Mouse (Mus musculus) adrenal gland, adult 10 weeks (tissue): Measurements from ENCODE around the gene Zfp799. TPM values are rescaled to one million over a fixed set of nuclear protein-coding genes. Genes with fewer than 3 reads are reported as not detected.

ENCODE experiments used
- polyA plus RNA-seq: library from polyadenylated mRNA; stranded (reverse); fragments of 350-450 nt; fragmentation: Illumina TruSeq; extraction: RNeasy Lipid Tissue Mini Kit (QIAGEN cat#74804); gene quantifications from one replicate; pipeline ENCODE4 v1.2.3, GENCODE M21; 2014; ENCODE audit warnings: low read depth, low replicate concordance

Zfp799 gene
- polyA plus RNA-seq, result 20.1 TPM

DNA sequence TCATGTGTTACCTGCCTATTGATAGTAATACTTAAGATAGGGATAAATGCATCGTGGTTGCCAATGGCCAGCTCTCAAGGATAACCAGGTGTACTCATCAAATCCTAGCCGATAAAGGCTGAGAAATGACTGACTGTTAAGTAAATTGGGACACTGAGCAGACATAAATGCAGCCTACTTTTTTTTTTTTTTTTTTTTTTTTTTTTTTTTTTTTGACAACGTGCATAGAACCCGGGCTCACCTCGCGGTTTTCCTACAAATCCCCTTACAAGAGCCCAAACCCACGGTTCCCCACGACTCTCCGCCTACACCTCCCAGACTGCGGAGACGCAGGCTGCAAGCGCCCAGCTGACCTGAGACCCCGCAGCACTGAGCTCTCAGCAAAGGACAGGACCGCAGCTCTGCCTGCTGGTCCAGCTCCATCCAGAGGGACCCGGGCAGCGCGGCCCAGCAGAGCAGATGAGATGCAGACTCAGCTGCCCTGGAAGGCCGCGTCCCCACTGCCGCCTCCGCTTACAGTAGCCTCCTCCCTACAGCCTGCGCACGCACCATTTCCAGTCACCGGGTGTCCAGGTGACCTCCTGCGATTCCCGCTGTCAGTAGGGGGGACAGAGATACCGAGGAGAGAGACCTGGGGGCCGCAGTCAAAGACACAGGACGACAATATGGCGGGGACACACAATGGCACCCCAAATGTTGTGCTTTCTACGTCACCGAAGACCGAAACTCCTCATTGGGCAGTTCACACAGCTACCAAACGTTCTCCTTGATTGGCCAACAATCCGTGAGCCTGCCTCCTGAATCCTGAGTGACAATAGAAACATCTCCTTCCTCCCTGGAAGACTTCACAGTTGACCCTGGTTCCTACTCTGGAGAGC is at the start of gene Zfp799:
TSS of gene Zfp799 (minus strand) at position 722 of the 878 bp plus-strand sequence.

DNA sequence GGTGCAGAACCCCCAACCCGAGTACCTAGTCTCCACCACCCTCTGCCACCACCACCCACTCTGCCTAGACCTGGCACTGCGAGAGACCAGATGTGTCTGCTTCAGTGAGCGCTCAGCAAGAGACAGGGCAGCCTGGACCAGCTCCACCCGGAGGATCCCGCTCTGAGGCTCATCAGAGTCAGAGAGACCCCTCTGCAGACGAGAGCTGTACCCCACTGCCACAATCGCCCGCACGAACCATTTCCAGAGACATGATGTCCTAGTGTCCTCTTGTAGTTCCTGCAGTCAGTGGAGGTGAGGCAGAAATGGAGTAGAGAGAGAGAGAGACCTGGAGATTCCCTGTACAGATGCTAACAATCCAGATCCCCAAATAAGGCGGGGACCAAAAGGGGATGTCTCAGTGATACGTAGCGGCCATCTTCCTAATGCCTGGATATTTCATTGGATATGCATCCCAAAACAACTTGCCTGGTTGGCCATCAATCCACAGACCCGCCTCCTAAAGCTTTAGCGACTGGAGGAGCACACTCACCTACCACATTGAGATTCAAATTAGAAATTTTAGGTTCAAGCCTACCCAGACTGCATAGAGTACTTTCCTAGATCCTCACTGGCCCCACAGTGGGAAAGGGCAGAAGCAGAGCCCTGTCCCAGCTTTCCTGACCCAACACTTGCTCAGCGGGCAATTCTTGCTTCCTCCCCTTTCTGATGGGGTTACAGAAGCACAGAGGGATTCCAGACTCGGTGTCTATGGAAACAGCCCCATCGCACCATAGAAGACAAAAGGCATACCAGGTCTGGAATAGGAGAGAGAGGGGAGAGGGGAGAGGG is 20.3 kb downstream of the Zfp799 start, which contains the start of gene Zfp811:
TSS of gene Zfp811 (minus strand) at position 388 of the 831 bp plus-strand sequence.

DNA sequence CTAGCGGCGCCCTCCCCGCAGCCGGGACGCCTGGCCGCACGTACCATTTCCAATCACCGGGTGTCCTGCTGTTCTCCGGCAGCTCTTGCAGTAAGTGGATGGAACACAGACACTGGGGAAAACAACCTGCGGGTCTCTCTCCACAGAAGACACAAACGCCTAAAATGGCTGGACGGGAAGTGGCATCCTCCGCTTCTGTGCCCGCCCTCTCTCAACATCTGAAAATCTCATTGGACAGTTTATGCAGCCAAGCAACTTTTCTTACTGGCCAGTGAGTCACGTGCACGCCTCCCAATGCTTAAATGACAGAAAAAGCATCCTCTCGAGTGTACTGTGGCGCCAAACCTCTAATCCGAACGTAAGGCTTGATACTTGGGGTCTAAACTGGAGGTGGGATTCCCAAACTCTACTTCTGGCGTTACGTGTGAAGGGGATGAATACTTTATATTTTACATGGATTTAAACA is 41.9 kb downstream of the Zfp799 start, which contains the start of gene Zfp871:
TSS of gene Zfp871 (minus strand) at position 194 of the 466 bp plus-strand sequence.

Other genes starting within 250 kb of the Zfp799 start
- not detected for gene Cyp4f37, start 209.0 kb downstream of the Zfp799 start, polyA plus RNA-seq
- gene Cyp4f40, start 171.4 kb downstream of the Zfp799 start, polyA plus RNA-seq, result not detected
- not detected for gene Cyp4f15, start 144.6 kb downstream of the Zfp799 start, polyA plus RNA-seq
- 81.4 TPM for gene Zfp871, start 42.0 kb downstream of the Zfp799 start, polyA plus RNA-seq
- gene Zfp811, start 20.3 kb downstream of the Zfp799 start, polyA plus RNA-seq, result 1.3 TPM
- gene Zfp870, start 61.4 kb upstream of the Zfp799 start, polyA plus RNA-seq, result 12.6 TPM
- 4.2 TPM for gene Cyp4f14, start 87.1 kb upstream of the Zfp799 start, polyA plus RNA-seq
- gene Cyp4f13, start 117.1 kb upstream of the Zfp799 start, polyA plus RNA-seq, result 14.3 TPM
- 15.9 TPM for gene Zfp472, start 135.6 kb upstream of the Zfp799 start, polyA plus RNA-seq
- gene Zfp952, start 162.9 kb upstream of the Zfp799 start, polyA plus RNA-seq, result 32.1 TPM
- gene Zfp763, start 203.1 kb upstream of the Zfp799 start, polyA plus RNA-seq, result 23.7 TPM
- gene 4921501E09Rik, start 237.8 kb upstream of the Zfp799 start, polyA plus RNA-seq, result not detected